Mouse (Mus musculus) megakaryocyte, embryonic 14.5 days (primary cell): ENCODE results near the gene Tm4sf5.

Experiments
- FLI1 ChIP-seq: IDR thresholded peaks from 2 replicates; pipeline ENCODE4 v1.6.1; 2012; ENCODE audit warnings: low read length, inconsistent platforms, mixed read lengths
- GATA1 ChIP-seq: IDR thresholded peaks from 3 replicates; pipeline ENCODE4 v1.6.1; 2012; ENCODE audit warnings: mixed read lengths, low read length, inconsistent platforms, borderline replicate concordance

GRCm38 (mm10) chr11:70504970-70505369 is at the start of gene Tm4sf5:
- TF ChIP-seq GATA1 = no peak
- no peak for TF ChIP-seq FLI1
